Mouse (Mus musculus): ENCODE data around the gene Slc35a5.

The Slc35a5 gene

DNA sequence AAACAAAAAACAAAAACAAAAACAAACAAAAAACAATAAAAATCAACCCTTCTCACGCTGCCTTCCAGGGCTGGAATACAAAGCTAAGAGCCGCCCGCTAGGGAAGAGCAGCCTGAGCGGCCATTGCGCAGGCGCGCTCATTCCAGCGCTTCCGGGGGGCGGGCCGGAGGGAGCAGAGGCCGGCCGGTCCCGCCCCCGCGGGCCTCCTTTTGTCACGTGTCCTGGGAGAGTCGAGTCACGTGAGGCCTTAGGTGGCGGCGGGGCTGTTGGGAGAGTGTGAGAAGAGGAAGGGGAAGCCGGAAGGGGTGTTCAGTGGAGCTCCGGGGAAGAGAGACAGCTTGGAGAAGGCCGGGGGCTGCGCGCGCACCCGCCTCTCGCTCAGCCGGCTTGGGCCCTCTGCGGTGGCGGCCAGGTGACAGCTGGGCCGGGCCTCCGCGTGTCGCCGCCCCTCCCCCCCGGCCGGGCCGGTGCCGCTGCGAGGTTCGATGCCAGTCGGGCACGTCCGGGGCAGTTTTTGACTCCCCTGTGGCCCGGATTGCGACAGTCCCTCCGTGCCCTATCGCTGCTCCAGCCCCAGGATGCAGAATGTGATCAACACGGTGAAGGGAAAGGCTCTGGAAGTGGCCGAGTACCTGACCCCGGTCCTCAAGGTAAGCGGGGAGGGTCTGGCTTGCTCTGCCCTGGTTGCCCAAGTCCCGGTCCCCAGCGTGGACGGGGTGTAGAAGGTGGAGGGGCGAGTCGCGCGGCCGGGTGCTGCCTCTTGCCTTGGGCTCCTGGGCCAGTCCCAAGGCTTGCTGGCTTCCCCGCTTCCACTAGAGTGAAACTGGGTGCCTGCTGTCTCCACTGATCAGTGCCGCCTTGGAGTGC lies at the start of gene Slc35a5, which contains the start of gene Atg3:
TSS of gene Slc35a5 (minus strand) at position 185 of the 867 bp plus-strand sequence.
TSS of gene Atg3 (plus strand) at position 264 of the 867 bp plus-strand sequence.
- DNase-seq (ENCODE audit: low read depth, low spot score): peak; percentile 98

DNA sequence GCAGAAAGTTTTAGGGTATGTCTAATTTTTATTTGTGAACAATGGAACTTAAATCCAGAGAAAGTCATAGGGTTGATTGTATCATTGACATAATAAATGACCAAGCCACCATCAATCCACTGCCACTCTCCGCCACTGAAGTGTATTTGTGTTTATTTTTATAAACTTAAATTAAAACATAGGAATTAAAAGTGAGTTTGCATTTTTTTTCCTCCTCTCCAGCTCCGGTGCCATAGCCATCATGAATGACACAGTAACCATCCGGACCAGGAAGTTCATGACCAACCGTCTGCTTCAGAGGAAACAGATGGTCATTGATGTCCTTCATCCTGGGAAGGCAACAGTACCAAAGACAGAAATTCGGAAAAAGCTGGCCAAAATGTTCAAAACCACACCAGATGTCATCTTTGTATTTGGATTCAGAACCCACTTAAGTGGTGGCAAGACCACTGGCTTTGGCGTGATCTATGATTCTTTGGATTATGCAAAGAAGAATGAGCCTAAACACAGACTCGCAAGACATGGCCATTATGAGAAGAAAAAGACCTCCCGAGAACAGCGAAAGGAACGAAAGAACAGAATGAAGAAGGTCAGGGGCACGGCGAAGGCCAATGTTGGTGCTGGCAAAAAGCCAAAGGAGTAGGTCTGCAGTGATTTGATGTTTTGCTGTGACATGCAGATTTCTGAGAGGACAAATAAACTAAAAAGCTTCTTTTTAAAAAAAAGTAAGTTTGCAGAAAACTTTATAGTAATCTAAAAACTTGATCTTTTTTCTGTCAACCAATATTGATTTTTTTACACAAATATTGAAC lies 46.6 kb upstream of the Slc35a5 start:
- DNase-seq (ENCODE audit: low read depth, low spot score): no peak

DNA sequence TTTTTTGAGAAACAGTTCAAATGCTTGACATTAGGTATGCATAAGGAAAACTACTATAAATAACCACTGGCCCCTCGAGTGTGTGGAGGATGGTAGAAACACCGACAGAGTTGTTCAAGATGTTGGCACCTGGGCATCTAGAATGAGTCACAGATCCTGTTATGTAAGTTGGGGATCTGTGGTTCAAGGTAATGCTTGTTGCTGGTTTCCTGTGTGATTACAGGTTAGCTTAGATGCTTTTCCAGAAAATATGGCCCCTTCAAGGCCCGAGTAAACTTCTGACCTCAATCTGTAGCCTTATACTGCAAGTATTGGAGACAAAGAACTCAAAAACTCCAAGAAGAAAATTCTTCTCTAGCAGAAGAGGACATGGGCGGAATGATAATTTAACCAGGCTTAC lies 45.9 kb upstream of the Slc35a5 start:
- DNase-seq (ENCODE audit: low read depth, low spot score): no peak

DNA sequence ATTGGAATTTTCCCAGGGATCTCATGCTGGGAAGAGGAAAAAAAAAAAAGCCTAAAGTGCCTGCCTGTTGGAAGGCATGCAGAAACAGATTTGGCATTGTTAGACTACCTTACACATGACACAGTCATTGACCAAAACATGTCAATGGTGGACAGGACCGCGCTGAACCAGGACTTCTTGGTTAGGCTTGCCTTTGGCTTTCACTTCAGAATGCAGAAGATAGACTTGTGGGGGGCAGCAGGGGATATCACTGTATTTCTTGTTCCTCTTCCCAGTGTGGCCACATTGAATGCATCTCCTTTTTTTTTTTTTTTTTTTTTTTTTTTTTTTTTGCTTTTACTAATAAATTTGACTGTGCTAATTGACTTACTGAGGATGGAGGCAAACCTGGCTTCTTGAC lies 42.9 kb upstream of the Slc35a5 start:
- DNase-seq (ENCODE audit: low read depth, low spot score): peak; percentile 54

DNA sequence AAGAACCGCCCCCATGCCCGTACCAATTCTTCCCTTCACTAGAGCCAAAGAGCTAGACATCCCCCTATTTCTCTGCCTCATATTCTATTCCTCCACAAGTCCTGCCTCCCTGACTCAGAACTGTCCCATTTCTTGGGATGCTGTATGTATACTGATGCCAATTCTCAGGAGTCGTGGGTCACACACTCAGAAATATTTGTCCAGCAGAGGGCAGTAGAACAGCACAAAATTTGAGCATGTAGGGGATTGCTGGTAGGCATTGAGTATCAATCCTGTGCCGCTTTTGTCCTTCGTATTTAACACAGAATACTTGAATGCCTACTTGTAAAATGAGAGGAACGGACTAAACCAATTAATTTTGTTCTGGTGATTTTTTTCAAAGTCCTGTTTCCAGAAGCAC lies 38.3 kb upstream of the Slc35a5 start:
- peak; percentile 81 for DNase-seq (ENCODE audit: low read depth, low spot score)

DNA sequence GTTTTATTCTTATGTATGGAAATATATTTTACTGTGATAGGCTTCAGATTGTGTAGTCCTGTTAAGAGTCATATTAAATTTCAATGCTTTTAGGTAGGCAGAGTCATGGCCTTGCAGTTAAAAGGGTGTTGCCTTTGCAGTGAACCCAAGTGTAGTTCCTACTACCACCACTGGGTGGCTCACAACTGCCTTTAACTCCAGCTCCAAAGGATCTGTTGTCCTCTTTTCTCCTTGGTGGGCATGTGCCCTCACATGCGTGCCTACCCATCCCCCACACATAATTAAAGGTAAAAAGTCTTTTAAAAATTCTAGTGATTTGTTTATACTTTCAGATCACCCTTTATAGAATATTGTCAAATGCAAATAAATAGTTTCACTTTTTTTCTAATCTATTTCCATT lies 34.1 kb upstream of the Slc35a5 start:
- peak; percentile 73 for DNase-seq (ENCODE audit: low read depth, low spot score)

DNA sequence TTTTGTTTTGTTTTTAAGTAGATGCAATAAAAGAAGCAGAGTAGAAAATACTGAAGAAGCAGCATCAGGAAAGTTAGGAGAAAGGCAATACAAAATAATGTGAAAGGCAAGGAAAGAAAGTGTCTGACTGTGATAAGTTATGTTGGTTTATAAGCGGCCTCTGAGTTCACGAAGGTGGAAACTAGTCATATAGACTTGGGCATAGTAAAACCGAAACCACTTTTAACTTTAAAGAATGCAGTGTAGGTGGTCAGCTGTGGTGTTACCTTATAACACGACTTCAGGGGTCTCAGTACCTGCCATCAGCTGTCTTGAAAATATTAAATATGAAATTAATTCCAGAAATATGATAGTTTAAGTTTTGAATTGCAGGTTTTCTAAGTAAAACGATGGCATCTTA lies 23.3 kb upstream of the Slc35a5 start:
- DNase-seq (ENCODE audit: low read depth, low spot score): no peak

DNA sequence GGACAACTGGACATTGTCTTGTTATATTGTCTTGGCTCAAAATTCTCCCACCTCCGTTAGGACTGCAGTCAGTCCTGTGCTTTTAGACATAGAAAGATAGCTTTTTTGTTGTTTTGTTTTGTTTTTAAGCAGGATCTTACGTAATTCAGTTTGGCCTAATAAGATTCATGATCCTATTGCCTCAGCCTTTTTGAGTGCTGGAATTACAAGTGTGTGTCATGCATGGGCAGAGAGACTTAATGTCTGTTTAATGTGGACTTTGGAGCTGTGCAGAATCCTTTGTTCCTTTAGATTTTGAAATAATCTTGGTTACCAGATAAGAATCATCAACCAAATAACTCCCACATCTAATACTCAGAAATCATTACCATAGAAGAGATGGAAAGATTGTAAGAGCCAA lies 20.0 kb upstream of the Slc35a5 start:
- no peak for DNase-seq (ENCODE audit: low read depth, low spot score)

DNA sequence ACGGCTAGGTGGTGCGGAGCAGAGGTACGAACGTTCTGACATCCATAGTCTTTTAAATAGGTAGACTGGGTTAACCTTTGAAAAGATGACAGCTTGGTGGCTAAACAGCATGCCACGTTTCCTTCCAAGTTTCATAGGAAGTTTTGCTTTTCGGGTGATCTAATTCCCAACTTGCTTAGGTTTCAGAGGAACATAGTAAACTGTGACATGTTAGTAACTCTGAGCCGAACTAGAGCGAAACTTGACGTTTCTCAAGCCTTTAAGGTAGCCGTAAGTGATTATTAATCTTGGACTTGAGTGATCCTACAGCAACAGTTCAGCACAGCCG lies 847 bp upstream of the Slc35a5 start:
- no peak for DNase-seq (ENCODE audit: low read depth, low spot score)

DNA sequence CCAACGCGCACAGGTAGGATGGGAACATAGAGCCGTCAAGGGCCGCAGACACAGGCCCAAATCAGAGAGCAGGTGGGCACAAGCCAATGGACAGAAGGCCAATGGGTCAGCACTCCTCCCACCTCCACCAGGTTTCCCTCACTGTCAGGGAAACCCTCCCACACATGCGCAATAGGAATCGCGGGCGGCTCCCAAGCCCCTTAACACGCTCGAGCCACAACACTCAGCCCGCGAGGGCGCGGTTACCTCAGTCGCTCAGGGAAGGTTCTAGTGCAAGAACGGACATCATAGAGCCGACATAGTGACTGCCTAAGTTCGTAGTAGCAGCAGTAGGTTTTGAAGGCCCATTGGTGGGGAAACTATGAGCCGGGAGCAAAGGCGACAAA lies 377 bp downstream of the Slc35a5 start:
- DNase-seq (ENCODE audit: low read depth, low spot score): no peak

DNA sequence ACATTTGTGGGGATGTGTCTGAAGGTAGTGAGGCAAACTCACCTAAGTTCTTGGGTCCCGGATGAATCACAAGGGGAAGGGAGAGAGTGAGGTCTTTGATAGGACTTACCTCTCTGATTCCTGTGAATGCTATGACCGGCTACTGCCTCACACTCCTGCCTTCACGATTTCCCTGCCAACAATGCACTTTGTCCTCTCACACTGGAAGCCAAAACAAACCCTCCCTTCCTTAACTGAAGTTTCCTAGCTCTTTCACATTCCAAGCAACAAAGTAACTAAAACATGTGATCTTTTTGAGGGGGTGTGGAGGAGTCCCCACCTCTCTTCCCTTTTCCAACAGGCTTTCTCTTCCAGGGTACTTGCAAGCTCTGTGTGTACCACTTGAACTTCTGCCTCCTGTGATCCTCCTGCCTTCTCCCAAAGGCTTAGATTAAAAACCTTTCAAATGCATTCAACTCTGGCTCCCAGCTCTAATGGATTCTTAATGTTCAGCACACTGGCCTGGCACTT lies 3.7 kb downstream of the Slc35a5 start:
- no peak for DNase-seq (ENCODE audit: low read depth, low spot score)

DNA sequence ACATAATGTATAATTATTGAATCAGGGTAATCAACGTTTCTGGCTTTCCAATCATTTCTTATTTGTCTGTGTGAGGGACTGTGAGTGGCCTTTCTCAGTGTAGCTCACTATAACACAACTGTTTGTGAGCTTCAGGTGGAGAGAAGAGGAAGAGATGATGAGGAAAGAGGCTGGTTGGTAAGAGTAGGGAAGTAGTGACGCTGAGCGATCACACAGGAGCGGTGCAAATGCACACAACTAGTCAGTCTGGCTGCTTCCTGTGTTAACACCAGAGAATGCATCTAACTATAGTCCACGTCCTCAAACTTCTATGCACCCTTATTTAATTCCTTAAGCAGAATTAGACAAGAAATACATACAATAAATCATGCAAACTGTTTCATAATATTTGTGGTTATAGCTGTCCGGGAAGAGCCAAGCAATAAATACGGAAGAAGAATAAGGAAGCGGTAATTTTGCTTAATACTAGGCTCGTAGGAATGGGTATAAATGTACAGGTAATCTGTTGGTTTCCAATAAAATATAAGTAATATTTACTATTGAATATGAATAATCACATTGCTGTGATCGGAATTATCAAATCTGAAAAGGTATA lies 9.9 kb downstream of the Slc35a5 start:
- DNase-seq (ENCODE audit: low read depth, low spot score): no peak

DNA sequence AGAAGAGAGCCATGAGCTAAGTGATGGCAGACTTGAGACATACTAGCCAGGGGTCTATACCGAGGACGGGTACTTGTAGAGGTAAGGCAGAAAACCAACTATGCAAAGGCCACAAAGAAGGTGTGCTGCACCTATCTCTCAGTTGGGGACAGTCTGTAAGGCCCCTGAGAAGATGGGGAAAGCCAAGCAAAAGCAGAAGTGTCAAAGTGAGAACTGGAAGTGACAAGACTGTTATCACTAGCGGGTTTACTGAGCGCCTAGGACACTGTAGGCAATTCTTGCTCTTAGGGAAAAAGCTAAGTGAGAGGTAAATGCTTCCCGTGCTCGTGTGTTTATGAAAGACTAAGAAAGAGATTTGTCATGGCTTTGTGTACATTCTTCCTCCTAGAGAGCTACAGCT lies 13.4 kb downstream of the Slc35a5 start:
- DNase-seq (ENCODE audit: low read depth, low spot score): peak; percentile 66

DNA sequence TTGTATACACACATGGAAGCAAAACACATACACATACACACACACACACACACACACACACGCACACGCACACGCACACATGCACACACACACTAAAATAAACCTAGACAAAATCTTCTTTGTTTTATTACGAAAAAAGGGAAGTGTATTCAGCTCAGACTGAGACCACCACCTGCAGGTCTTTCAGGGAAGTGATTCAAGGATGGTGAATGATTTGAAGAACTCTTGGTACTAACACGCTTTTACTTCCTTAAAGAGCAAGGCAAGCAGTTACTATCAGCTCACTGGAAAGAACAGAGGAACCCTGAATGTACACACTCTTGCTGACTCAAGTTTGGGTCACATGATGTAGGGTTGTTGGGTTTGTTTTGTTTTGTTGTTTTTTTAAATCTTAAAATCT lies 15.9 kb downstream of the Slc35a5 start:
- peak; percentile 85 for DNase-seq (ENCODE audit: low read depth, low spot score)

DNA sequence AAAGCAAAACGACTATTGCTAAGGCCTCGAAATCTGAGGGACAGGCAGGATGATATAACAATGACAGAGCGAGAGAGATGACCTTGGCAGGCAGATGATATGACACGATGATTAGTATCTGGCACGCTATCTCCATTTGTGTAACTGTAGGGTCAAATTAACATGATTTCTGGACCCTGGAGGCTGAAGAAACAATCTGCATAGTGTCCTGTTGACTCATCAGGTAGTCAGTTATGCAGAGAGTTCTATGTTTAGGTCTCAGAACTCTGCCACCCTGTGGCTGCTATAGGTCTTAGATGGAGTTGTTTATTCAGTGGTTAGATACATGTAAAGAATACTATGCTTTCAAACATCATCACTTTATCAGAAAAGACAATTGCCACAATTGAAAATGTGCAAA lies 16.8 kb downstream of the Slc35a5 start:
- no peak for DNase-seq (ENCODE audit: low read depth, low spot score)

DNA sequence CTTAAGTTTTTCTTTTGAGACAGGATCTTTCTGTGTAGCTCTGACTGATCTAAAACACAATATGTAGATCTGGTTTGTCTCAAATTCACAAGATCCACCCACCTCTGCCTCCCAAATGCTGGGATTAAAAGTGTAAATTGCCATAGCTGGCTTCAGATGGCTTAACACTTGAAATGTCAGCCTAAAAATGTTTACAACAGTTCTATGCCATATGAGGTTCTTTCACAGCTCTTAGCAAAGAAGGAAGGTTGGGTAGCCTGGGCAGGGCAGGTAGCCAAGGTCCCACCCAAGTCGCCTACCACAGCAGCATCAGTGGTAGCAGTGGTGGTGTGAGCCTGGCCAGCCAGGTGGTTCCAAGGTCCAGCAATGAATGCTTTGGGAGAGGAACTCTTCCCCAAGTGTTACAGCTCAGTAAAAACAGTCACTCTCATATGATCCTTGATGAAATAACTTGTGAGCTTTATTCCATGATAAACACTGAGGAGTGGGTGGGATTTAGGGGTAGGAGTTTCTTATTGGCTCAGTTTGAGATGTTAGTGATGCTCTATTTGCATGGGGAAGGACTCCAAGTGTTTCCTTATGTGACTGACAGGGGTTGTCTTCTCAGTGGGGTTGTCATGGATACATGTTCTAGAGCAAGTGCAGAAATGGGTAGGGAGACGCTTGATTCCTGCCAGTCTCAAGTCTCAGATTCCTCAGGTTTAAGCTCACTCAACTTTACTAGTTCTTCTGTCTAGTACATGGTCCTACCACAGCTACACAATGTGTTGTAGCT lies 30.4 kb downstream of the Slc35a5 start:
- no peak for DNase-seq (ENCODE audit: low read depth, low spot score)

DNA sequence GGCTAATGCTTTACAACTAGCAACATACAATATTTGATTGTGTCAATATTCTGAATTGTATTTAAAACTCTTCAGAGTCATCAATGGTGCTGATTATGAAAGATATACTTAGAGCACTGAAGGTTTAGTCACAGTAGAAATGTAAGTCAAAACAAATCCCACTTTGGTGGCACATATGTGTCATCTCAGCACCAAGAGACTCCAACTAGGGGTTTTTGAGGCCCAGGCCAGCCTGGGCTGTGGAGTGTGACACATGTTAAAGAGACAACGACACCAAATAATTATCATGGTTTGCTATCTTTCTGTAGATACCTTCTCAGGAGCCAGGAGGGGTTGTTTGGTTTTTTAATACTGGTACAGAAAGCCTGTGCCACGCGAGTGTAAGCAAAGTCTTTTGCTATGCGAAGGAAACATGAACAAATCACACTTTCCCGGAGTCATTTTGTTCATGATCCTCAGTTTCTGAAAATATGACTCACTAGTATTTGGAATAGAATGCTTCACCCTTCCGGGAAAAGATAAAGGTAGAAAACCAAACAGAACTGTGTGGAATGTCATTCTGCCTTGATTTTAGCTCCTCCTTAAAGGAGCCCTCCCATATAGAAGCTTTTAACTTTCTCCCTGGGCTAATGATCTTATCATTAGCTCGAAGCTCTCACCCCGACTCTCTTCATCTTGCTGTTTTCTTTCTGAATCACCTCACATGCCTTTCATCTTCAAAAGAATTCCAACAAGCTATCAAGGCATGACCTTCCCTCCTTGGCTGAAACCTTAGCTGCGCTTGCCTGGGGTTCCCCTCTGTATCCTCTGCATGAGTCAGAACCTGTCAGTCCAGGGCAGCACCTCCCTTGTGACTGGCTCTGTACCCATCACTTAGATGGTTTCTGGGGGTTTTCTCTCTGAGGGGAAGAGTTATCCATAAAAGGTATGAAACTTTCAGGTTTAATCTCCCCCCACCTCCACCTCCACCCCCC lies 34.0 kb downstream of the Slc35a5 start:
- DNase-seq (ENCODE audit: low read depth, low spot score): no peak

DNA sequence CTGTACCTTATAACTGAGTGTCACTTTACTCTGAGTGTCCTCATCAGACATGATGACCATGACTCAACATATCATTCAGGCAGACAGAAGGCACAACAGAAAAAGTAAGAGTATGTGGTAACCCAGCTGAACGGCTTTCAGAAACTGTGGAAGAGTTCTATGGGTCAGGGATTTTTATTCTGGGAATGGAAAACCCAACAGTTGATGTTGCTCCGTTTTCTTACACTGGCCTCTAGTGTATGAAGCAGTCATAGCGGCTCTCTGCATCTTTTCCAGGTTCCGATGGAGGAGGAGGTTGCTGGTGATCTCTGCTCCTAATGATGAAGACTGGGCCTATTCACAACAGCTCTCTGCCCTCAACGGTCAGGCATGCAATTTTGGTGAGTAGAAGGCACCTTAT lies 35.9 kb downstream of the Slc35a5 start:
- no peak for DNase-seq (ENCODE audit: low read depth, low spot score)

DNA sequence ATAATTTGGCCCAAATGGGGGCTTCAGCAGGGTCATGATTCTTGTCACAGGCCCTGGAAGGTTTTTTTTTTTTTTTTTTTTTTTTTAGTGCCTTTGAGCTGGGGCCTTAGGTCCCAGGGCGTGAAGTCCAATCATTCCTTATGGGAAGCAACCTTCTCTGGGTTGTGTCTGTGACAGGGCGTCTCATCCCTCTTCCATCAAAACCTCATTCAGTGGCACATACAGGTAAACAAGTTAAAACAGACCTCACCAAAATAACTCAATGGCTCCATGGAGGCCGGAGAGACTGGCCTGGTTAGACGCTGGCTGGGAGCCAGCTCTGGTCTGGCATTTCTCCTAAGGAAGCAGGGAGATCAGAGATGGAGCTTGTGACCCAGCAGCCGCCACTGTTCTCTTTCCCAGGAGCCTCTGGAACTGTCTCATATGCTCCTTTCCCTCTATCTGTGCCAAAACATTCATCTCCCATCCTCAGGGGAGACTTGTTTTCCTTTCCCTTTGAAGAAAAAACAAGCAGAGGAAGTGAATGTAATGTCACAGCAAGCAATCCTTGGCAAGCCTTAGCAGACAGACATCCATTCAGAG lies 37.6 kb downstream of the Slc35a5 start:
- DNase-seq (ENCODE audit: low read depth, low spot score): no peak

DNA sequence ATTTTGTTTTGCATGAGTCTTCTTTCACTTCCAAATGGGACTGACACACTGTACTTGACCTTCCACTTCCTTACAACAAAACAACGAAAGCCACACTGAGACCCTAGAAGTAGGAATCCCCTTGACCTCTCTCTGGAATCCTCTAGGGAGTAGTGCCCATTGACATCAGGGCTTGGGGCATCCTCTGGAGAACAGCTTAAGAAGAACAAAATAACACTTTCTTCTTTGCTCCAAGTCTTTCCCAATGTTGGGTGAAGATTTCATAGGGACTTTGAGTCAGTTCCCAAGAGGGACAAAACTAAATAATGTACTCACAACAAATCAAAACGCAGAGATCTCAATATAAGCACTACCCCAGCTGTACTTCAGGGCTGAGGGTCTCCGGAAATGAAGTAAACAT lies 39.7 kb downstream of the Slc35a5 start:
- DNase-seq (ENCODE audit: low read depth, low spot score): no peak

All from A20 (cell line).